Mouse (Mus musculus) kidney, adult 2 months (tissue): ENCODE measurements at regions not wholly inside any gene's neighbourhood (a gene's known extent, or its start where the extent isn't known, plus 50 kb on each side); places are given as distances from the start of the nearest gene placed in this dataset.

ENCODE experiments used
- CTCF ChIP-seq: fragments of 200-500 bp; conservative IDR thresholded peaks from 2 replicates; pipeline ENCODE4 v1.5.1; 2011; ENCODE audit warnings: low read depth, mild to moderate bottlenecking, control low read depth, low read length, moderate library complexity, mixed read lengths; ENCODE audit not compliant: insufficient read depth, insufficient read length
- POLR2A ChIP-seq: fragments of 200-500 bp; IDR thresholded peaks from one replicate; pipeline ENCODE4 v1.6.1; 2011; ENCODE audit warnings: low read depth, low read length, control low read depth

GRCm38 (mm10) chr5:118472291-118472690 lies 88.2 kb upstream of the Med13l start:
- TF ChIP-seq CTCF (no peak), POLR2A (no peak)
